Mouse (Mus musculus): Measurements from ENCODE around the gene Kctd21.
A peak's percentile ranks its signal among the peaks of the same experiment; 100 is the strongest.

The Kctd21 gene

DNA sequence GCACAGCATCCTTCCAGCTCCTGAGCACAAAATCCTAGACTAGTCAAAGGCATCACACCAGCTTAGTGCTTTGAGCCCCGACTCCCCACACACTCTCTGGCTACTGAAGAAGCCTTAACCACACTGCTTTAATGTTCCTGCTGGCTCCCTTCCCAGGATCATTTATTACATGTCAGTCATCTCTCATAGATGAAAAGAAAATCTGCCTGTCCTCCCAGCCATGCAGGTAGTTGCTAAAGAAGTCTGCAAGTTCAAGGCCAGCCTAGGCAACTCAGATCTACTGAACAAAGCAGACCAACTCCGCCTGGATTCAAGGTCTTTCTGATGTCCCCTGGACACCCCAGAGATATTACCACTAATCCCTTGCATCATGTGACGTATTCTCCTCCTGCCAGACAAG, 14.4 kb upstream of the Kctd21 start:
- no peak for DNase-seq (ENCODE audit: extremely low spot score, low spot score)

DNA sequence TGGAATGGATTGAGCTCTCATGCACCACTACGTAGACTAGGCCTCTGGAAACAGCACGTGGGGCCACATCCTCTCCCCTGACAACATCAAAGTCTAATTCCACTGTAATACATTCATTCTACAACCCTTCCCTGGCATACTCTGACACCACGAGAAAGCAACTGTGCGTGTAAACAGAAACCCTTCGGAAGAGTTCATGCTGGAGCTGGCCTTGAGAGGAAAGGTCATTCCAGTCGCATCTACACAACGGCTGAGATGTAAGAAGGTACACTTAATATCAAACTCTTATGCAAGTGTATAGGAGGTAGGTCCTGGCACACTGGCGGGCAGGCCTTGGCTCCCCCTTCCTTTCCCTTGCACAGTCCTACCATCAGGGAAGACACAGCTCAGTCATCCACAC, 7.8 kb upstream of the Kctd21 start:
- no peak for DNase-seq (ENCODE audit: extremely low spot score, low spot score)

GRCm38 (mm10) chr7:97325156-97325985, 6.8 kb upstream of the Kctd21 start:
- DNase-seq (ENCODE audit: extremely low spot score, low spot score), result peak; percentile 35

DNA sequence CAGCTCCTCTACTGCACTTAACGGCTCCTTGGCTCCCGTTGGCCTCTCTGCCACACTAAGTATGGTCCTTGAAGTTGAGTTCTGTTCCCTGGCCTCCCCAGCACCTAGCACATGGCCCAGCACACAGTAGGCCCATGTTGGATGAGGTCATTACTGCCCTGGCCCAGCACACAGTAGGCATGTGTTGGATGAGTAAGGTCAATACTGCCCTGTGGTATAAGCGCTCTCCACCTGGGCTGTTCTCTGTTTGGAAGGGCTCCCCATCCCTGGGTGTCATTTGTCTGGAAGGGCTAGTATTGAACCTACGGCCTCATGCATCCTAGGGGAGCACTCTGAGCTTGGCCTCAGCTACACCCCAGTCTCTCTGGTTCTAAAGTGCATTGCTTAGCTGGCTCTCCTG, 4.8 kb upstream of the Kctd21 start:
- no peak for DNase-seq (ENCODE audit: extremely low spot score, low spot score)

DNA sequence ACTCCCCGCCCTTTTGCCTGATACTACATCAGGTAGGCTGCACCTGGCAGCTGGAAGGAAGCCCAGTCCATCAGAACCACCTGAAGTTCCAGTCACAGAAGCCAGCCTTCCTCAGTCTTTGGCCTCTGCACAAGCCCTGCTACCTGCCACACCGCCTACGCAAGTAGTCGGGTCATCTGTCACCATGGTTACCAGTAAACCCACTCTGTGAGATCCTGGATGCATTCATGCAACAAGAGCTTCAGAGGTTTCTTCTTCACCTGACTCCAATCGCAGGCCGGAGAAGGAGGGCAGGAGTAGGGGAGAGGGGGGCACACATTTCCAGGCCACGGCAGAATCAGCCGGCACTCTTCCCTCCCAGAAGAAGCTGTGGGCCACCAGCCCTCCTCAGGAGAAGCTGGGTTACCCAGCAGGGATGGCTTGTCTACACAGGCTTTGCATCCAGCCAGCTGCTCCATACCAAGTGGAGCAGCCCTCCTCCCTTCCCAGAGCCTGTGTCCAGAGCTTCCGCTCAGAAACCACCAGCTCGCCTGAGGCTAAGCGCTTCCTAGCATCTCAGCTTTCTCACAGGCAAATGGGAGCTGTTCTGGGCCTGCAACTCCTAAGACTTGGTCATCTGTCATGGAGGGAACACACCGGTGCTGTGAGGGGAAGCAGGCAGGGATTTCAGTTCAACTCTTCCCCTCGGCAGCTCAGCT, 3.1 kb upstream of the Kctd21 start:
- no peak for DNase-seq (ENCODE audit: extremely low spot score, low spot score)

DNA sequence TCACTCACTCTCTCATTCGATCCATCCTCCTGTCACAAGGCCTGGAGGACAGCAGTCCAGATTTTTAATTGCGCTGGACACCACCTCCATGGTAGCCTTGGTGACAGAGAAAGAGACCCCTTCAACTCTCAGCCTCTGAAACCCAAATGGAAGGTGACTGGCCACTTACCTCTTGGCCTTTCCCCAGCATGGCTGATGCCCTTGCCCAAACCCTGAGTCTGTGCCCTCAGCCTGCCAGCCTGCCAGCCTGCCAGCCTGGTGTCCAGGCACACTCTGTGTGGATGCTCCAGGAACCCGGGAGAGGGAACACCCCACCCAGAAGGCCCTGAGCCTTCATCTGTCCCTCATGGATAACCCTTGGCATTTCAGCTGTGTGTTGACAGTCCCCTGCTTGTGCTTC, 2.5 kb upstream of the Kctd21 start:
- no peak for DNase-seq (ENCODE audit: extremely low spot score, low spot score)

- DNase-seq (ENCODE audit: extremely low spot score, low spot score), result no peak
Measured at GRCm38 (mm10) chr7:97330931-97331645, 1.0 kb upstream of the Kctd21 start.

DNA sequence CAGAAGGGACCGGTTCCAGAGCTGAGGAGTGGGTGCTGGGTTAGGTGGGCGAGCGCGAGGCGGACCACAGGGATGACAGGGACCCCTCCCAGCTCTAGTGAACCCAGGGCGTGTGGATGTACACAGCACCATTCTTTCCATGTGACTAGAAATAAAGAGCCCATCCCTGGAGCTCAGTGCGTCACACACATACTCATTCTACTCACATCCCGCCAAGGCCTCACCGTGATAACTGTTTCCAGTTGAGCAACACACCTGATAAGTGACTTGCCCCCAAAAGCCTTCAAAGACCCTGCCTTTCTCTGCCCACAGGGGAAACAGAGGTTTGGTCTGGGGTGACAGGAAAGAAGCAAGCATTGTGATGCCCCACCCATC, 527 bp downstream of the Kctd21 start:
- no peak for DNase-seq (ENCODE audit: extremely low spot score, low spot score)

DNA sequence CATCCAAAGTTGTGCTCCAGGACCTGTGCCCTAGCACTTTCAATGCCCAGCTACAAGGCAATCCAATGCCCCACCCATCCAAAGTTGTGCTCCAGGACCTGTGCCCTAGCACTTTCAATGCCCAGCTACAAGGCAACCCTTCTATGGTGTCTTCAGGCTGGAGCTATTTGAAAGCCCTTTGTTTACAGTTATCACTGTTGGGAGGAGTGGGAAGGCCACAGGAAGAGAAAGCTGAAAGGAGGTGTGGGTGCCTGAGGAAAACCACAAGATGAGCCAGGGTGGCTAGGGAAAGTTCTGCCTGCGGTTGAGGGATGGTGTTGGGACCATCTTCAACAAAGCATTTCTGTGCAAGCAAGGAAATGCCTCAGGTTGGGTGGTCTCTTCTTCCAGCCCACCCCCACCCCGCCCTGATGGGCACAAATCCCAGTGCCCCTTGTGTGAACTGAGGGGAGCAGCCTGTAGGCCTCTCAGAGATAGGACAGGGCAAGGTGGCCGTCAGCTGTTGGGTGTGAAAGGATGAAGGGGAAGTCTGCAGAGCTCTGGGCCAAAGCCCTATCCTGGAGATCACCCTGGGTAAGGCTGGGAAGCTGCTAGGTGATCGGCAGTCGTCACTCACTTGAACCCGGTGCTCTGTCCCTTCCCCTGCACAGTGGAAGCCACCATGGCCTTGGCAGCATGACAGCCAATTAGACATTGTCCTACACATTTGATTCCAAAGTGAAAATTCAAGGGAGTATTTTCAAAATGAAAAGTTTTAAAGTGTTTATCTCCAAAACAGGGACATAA, 1.2 kb downstream of the Kctd21 start:
- no peak for DNase-seq (ENCODE audit: extremely low spot score, low spot score)

GRCm38 (mm10) chr7:97334406-97334805, 2.3 kb downstream of the Kctd21 start:
- no peak for DNase-seq (ENCODE audit: extremely low spot score, low spot score)

GRCm38 (mm10) chr7:97336678-97337077, 4.6 kb downstream of the Kctd21 start:
- DNase-seq (ENCODE audit: extremely low spot score, low spot score), result no peak

DNA sequence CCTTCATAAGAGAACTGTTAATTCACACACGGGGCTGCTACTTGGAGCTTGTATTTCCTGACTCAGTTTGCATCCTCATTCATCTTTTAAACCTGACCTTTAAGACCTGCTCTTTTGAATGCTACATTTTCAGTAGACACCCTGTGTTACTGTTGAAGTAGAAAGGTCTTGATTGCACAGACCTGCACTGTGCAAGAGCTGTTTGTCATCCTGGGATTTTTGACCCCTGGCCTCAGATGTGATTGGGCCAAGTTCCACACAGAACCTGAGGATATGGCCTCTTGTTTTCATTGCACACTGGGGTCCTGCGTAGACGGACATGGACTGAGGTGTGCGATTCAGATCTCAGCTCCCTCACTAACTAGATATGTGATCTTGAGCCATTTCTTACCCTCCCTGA, 6.5 kb downstream of the Kctd21 start:
- DNase-seq (ENCODE audit: extremely low spot score, low spot score), result no peak

GRCm38 (mm10) chr7:97339623-97340022, 7.5 kb downstream of the Kctd21 start:
- DNase-seq (ENCODE audit: extremely low spot score, low spot score), result no peak

GRCm38 (mm10) chr7:97340907-97341849, 9.1 kb downstream of the Kctd21 start:
- no peak for DNase-seq (ENCODE audit: extremely low spot score, low spot score)

DNA sequence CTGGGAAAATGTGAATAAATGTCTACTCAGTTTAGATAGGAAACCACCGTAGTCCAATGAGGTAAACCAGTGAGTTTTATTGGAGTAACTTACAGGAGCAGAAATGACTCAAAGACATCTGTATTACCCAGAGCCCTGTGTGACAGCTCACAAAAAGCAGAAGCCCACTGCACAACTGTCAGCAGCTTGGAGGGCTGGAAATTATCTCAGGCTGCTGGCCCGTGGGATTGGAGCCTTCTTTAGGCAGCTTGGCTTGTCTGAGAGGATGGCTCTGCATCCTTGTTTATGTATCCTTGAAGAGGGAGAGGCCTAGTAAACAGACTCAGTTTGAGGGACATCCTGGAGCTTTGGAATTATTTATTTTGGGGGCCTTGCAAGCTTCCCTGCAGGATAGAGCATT, 10.8 kb downstream of the Kctd21 start:
- no peak for DNase-seq (ENCODE audit: extremely low spot score, low spot score)

GRCm38 (mm10) chr7:97344655-97345054, 12.5 kb downstream of the Kctd21 start:
- DNase-seq (ENCODE audit: extremely low spot score, low spot score), result no peak

DNA sequence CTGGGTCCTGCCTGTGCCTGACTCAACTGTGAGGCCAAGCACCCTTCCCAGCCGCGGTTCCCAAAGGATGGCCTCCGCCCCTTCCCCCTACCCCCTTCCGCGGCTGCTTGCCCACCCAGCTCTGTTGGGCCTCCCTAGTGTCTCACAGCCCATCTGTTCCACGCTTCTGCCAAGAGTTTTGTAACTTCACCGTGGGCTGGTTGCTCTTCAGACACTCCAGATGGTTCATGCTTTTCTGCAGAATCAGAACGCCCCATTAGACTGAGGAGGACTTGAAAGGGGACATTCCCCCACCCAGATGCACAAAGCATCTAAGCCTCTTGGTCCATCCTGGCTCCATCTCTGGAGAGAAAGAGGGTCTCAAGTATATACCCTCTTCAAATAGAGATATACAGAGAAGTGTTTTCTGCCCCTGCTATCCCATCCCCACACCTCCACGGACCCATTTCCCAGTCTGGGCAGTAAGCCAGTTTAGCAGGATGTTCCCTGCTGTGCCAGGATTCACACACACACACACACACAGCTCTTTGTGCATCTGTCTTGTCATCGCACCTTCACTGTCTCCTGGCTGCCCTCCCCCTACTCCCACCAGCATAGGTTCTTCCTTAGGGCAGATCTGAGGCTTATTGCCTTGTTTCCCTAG, 13.2 kb downstream of the Kctd21 start:
- no peak for DNase-seq (ENCODE audit: extremely low spot score, low spot score)

GRCm38 (mm10) chr7:97346111-97346821, 14.1 kb downstream of the Kctd21 start:
- no peak for DNase-seq (ENCODE audit: extremely low spot score, low spot score)

DNA sequence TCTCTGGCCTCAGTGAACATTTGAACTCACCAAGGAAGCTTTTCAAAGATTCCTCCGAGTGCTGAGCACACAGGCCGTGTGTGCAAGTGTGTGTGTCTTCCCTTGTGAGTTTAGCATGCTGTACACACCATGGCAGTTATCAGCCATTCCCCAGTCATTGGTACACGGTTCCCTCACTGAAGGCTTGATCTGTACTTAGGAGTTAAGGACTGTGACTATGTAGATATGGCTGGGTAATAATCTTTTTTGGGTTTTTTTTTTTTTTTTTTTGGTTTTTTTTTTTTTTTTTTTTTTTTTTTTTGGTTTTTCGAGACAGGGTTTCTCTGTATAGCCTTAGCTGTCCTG, 14.7 kb downstream of the Kctd21 start:
- no peak for DNase-seq (ENCODE audit: extremely low spot score, low spot score)
